Mouse (Mus musculus) liver, embryonic 14.5 days (tissue): ENCODE data around the gene Riox2.

Experiments
- CTCF ChIP-seq: IDR thresholded peaks from 2 replicates; pipeline ENCODE4 v1.5.1; 2016; ENCODE audit warnings: antibody characterized with exemption, low read depth, control low read depth
- EP300 ChIP-seq: IDR thresholded peaks from 2 replicates; pipeline ENCODE4 v1.6.1; 2016; ENCODE audit warnings: antibody characterized with exemption, low read depth

- TF ChIP-seq CTCF (no peak), EP300 (no peak)
These were observed 55.4 kb downstream of the Riox2 start for GRCm38 (mm10) chr16:59526939-59527338.
